Mouse (Mus musculus): ENCODE results near the gene Hacd2. TPM values are rescaled to one million over a fixed set of nuclear protein-coding genes. Genes with fewer than 3 reads are reported as not detected.

The Hacd2 gene
- polyA plus RNA-seq, 1 experiment from 2014 or later = 49.1 TPM

DNA sequence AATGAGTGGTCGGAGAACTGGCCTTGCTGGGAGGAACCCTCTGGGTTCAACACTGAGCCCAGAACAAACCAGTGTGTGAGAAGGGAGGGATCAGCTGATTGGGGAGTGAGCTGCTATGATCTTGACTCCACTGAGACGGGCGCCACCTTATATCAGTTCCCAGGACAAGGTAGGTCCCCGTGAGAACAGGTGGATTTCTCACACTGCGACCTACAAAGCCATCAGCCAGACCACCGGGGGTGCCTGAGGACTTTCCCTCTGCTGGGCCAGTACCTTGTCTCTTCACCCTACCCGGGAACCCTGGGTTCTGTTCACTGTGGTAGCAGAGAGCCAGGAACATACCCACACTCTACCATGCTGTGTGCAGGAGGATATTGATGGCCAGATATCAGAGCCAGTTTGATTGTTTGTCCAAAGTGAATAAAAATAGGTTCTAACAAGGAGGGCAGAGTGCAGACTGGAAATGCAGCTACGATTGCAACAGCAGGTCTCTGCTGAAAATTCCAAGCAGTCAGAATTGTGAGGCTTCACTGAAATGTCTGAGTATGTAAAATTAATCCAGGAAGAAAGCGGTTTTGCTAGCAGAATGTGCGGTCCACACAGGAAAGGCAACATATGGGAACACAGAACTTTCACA, 28.4 kb upstream of the Hacd2 start:
- Histone ChIP-seq H3K27me3 (replicated peaks) (no peaks in the 10 kb centered on the region), H3K4me2 (no peak overlapping the region), H3K4me1 (peaks cover 13% of the 10 kb centered on the region), H3K4me3 (replicated peaks) (no peak overlapping the region), H3K36me3 (no peaks in the 10 kb centered on the region), H3K27ac (replicated peaks) (no peak overlapping the region), H3K9me3 (replicated peaks) (no peaks in the 10 kb centered on the region), H3K9ac (replicated peaks) (no peak overlapping the region)
- ATAC-seq (ENCODE audit: low FRiP score) = no peak
- 89% methylated on average over 10 of the region's 10 CpGs for WGBS

DNA sequence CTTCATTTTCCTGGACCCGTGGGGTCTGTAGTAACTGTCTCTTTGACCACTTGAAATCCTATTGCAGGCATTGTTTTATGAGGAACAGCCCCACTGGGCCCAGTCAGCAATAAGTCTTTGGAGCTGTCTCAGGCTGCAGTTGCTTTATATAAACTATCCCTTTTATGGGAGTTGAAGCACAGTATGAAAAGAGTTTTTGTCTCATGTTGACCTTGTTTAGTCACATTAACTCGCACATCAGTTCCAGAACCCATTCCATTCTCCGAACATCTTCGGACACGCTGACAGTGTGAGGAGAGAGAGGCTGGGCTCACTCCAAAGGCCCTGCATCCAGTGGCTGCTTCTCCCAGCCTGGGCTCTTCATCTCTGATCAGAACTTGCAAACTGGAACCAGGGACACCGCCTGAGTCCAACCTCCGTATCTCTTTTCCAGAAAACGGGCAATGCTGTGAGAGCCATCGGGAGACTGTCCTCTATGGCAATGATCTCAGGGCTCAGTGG, 27.5 kb upstream of the Hacd2 start:
- Histone ChIP-seq H3K9ac (replicated peaks) (no peak overlapping the region), H3K27ac (replicated peaks) (no peak overlapping the region), H3K36me3 (no peaks in the 10 kb centered on the region), H3K4me1 (peaks cover 13% of the 10 kb centered on the region), H3K9me3 (replicated peaks) (no peaks in the 10 kb centered on the region), H3K4me3 (replicated peaks) (no peak overlapping the region), H3K4me2 (no peak overlapping the region), H3K27me3 (replicated peaks) (no peaks in the 10 kb centered on the region)
- WGBS = 45% methylated on average over 9 of the region's 9 CpGs
- ATAC-seq (ENCODE audit: low FRiP score) = no peak

DNA sequence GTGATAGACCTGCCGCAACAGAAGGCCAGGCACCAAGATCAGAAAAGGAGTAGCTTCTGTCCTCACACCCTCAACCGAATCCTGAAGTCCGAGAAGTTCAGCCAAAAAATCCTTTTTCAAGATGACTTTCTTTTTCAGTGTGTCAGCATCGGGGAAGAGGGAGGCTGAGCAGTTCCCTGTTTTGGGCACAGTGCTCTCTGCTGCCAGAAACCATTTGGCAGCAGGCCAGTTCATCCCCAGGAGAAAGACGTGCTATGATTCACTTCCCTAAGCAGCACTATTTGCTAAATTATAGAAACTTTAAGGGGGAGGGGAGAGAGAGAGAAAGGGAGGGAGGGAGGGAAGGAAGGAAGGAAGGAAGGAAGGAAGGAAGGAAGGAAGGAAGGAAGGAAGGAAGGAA, 26.1 kb upstream of the Hacd2 start:
- WGBS = 56% methylated on average over 5 of the region's 5 CpGs
- Histone ChIP-seq H3K27me3 (replicated peaks) (no peaks in the 10 kb centered on the region), H3K36me3 (no peaks in the 10 kb centered on the region), H3K27ac (replicated peaks) (no peak overlapping the region), H3K4me3 (replicated peaks) (no peak overlapping the region), H3K4me1 (peaks cover 25% of the 10 kb centered on the region), H3K9ac (replicated peaks) (no peak overlapping the region), H3K9me3 (replicated peaks) (no peaks in the 10 kb centered on the region), H3K4me2 (no peak overlapping the region)
- ATAC-seq (ENCODE audit: low FRiP score) = no peak

DNA sequence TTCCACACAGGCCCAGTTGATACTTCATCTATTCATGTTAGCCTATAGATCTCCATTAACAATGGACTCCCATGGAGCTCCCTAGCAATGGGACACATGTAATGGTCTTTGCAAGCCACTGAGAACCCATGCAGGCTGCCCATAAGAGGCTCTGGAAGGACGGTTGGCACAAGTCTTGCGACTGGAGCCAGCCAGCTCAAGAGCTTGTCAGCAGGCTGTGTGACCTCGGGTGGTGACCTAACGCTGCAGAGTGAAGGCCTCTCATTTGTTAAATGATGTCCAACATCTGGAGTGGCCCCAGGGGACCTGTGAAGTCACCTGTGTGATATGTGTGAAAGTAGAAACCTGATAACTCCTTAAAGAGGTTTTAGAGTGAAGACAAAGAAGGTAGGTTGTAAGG, 25.2 kb upstream of the Hacd2 start:
- Histone ChIP-seq H3K36me3 (no peaks in the 10 kb centered on the region), H3K9me3 (replicated peaks) (no peaks in the 10 kb centered on the region), H3K4me3 (replicated peaks) (no peak overlapping the region), H3K27me3 (replicated peaks) (no peaks in the 10 kb centered on the region), H3K4me2 (no peak overlapping the region), H3K9ac (replicated peaks) (no peak overlapping the region), H3K27ac (replicated peaks) (no peak overlapping the region), H3K4me1 (peaks cover 27% of the 10 kb centered on the region)
- WGBS = 64% methylated on average over 4 of the region's 4 CpGs
- no peak for ATAC-seq (ENCODE audit: low FRiP score)

DNA sequence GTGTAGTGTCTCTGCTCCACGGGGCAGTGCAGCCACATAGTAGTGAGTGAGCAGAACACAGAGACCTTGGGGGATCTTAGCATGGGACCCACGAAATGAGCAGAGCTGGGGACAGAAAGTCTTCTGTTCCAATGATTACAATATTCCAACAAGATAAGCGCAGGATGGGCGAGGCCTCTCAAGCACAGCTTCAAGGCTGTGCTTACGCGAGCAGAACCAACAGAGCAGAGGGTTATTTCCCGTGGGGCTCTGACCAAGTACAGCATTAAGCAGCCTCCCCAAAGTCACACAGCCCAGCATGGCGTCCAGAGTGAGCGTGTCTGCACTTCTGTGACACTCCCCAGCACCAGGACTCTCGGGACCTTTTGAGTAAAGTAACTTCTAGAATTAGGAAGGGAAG, 24.7 kb upstream of the Hacd2 start:
- no peak for ATAC-seq (ENCODE audit: low FRiP score)
- H3K4me3 ChIP-seq (replicated peaks) = no peak overlapping the region
- no peak overlapping the region for H3K27ac ChIP-seq (replicated peaks)
- WGBS = 81% methylated on average over 10 of the region's 10 CpGs
- peaks cover 27% of the 10 kb centered on the region for H3K4me1 ChIP-seq
- no peak overlapping the region for H3K4me2 ChIP-seq
- no peaks in the 10 kb centered on the region for H3K36me3 ChIP-seq
- no peak overlapping the region for H3K9ac ChIP-seq (replicated peaks)
- H3K27me3 ChIP-seq (replicated peaks) = no peaks in the 10 kb centered on the region
- no peaks in the 10 kb centered on the region for H3K9me3 ChIP-seq (replicated peaks)

DNA sequence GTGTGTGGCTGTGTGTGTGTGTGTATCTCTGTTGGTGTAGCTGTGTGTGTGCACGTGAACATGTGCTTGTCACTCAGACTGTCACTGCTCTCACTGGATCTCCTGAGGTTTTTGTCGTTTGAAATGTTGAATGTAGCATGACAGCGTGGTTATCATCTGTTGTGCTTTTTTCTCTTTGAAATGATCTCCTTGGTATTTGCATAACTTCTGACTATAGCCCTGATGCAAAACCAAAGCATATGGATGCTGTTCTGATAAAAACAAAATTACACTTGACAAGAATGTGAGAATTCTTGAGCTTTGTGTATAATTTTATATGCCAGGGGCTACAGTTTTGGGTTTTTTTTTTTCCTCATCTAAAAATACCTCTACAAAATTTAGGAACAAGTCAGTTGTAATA, 23.2 kb upstream of the Hacd2 start:
- Histone ChIP-seq H3K4me3 (replicated peaks) (no peak overlapping the region), H3K36me3 (no peaks in the 10 kb centered on the region), H3K4me1 (peaks cover 27% of the 10 kb centered on the region), H3K9me3 (replicated peaks) (no peaks in the 10 kb centered on the region), H3K4me2 (no peak overlapping the region), H3K9ac (replicated peaks) (no peak overlapping the region), H3K27ac (replicated peaks) (no peak overlapping the region), H3K27me3 (replicated peaks) (no peaks in the 10 kb centered on the region)
- WGBS = 77% methylated on average over 3 of the region's 3 CpGs
- no peak for ATAC-seq (ENCODE audit: low FRiP score)

DNA sequence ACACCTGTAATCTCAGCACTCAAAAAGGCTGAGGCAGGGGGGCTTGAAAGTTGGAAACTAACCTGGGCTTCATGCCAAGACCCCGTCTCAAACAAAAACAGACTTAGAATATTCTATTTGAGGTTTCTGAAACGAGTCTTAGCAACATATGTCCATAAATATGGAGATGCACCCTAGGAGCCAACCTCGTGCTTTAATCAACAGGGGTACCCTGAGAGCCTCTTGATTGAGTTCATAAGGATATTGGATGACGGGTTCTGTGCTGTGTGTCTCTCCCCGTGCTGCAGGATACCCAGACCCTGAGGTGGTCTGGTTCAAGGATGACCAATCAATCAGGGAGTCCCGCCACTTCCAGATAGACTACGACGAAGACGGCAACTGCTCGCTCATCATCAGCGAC, 22.2 kb upstream of the Hacd2 start:
- peak overlapping the region; percentile 48 for H3K4me2 ChIP-seq
- H3K9ac ChIP-seq (replicated peaks) = no peak overlapping the region
- peaks cover 19% of the 10 kb centered on the region for H3K4me1 ChIP-seq
- no peaks in the 10 kb centered on the region for H3K9me3 ChIP-seq (replicated peaks)
- H3K27me3 ChIP-seq (replicated peaks) = no peaks in the 10 kb centered on the region
- 38% methylated on average over 11 of the region's 11 CpGs for WGBS
- no peak overlapping the region for H3K4me3 ChIP-seq (replicated peaks)
- H3K27ac ChIP-seq (replicated peaks) = no peak overlapping the region
- no peaks in the 10 kb centered on the region for H3K36me3 ChIP-seq
- ATAC-seq (ENCODE audit: low FRiP score) = no peak

DNA sequence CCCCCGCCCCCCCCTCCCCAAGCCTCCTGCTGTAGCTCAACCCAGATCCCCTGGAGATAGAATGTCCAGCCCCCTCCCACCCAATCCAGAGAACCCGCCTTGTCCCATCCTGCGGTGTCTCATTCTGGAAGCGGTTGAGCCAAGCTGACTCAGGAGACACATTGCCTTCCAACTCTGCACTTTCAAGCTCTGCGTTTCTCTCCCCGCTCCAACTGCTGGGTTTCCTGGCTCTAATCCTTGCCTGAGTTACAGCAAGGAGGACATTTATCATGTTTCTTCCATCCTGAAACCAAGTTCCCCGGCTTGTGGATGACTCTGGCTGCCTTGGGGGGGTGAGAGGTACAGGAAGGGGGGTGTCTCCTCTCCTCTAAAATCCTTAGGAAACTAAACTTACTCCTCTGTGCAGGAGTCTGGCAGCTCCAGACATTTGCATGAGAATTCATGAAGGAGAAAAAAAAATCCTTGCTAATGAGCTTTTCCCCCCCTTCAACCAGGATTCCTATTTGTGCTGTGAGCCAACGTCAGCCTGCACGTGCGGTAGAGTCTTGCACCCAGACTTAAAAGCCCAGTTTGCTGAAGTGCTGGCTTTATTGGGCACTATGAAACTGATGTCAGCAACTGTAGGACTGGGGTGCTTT, 21.2 kb upstream of the Hacd2 start:
- Histone ChIP-seq H3K4me1 (peaks cover 19% of the 10 kb centered on the region), H3K36me3 (no peaks in the 10 kb centered on the region), H3K9me3 (replicated peaks) (no peaks in the 10 kb centered on the region), H3K27ac (replicated peaks) (no peak overlapping the region), H3K27me3 (replicated peaks) (no peaks in the 10 kb centered on the region), H3K4me3 (replicated peaks) (peak overlapping the region; percentile 10; the same call in 1 of the 2 replicates), H3K4me2 (peak overlapping the region; percentile 48), H3K9ac (replicated peaks) (no peak overlapping the region)
- WGBS = 4% methylated on average over 10 of the region's 10 CpGs
- no peak for ATAC-seq (ENCODE audit: low FRiP score)

DNA sequence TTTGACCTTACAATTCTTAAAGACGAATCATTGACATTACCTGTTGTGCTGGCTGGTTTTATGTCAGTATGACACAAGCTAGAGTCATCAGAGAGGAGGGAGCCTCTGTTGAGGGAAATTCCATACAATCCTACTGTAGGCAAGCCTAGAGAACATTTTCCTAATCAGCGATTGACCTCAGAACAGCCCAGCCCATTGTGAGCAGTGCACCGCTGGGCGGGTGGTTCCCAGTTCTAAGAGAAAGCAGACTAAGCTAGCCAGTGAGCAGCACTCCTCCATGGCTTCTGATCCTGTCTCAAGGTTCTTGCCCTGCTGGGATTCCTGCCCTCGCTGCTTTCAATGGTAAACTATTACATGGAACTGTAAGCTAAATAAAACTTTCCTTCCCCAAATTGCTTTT, 17.9 kb upstream of the Hacd2 start:
- Histone ChIP-seq H3K9ac (replicated peaks) (no peak overlapping the region), H3K4me1 (peaks cover 16% of the 10 kb centered on the region), H3K4me3 (replicated peaks) (no peak overlapping the region), H3K36me3 (no peaks in the 10 kb centered on the region), H3K27ac (replicated peaks) (no peak overlapping the region), H3K4me2 (no peak overlapping the region), H3K27me3 (replicated peaks) (no peaks in the 10 kb centered on the region), H3K9me3 (replicated peaks) (no peaks in the 10 kb centered on the region)
- whole genome bisulfite sequencing = 79% methylated on average over 5 of the region's 5 CpGs
- ATAC-seq (ENCODE audit: low FRiP score) = no peak

DNA sequence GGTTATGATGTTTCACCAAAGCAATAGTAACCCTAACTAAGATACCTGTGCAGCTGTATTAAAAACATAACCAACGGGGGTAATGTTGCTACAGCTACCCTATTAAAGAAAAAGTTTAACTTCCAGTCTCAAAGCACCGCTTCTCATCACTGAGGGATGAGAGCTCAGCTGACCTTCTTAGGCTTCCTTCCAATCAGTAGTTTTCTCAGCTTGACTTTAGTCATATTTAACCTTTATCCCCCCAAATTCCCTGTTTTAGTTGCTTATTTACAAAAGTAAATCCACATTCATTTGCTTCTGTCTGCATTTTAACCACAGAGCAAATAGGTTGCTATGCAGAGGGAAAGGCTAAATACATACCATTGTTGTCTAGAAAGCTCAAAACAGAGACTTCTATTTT, 17.5 kb upstream of the Hacd2 start:
- no peaks in the 10 kb centered on the region for H3K27me3 ChIP-seq (replicated peaks)
- peaks cover 16% of the 10 kb centered on the region for H3K4me1 ChIP-seq
- 91% methylated on average over 2 of the region's 2 CpGs for WGBS
- no peaks in the 10 kb centered on the region for H3K36me3 ChIP-seq
- H3K4me2 ChIP-seq = no peak overlapping the region
- H3K9ac ChIP-seq (replicated peaks) = no peak overlapping the region
- no peak overlapping the region for H3K4me3 ChIP-seq (replicated peaks)
- no peaks in the 10 kb centered on the region for H3K9me3 ChIP-seq (replicated peaks)
- no peak overlapping the region for H3K27ac ChIP-seq (replicated peaks)
- ATAC-seq (ENCODE audit: low FRiP score) = no peak

DNA sequence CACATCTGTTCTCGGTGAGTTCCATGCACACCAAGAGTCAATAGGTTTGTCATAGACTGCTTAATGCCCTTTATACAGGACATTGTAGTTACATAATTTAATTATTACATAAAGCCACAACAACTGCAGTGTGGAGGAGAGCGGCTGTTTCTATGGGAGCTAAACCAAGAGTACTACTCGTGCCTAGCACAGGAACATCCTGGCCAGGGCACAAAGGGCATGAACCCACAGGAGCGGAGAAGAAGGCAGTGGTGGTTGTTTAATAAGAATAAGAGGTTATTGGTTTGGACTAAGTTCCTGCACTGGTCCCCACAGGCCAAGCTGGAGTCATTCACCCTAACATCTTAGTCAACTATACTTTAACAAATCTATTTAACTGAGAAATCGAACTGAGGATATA, 16.0 kb upstream of the Hacd2 start:
- Histone ChIP-seq H3K4me3 (replicated peaks) (no peak overlapping the region), H3K27ac (replicated peaks) (no peak overlapping the region), H3K36me3 (no peaks in the 10 kb centered on the region), H3K9me3 (replicated peaks) (no peaks in the 10 kb centered on the region), H3K27me3 (replicated peaks) (no peaks in the 10 kb centered on the region), H3K4me1 (peaks cover 3% of the 10 kb centered on the region), H3K9ac (replicated peaks) (no peak overlapping the region), H3K4me2 (no peak overlapping the region)
- no peak for ATAC-seq (ENCODE audit: low FRiP score)
- 94% methylated on average over 5 of the region's 5 CpGs for WGBS

DNA sequence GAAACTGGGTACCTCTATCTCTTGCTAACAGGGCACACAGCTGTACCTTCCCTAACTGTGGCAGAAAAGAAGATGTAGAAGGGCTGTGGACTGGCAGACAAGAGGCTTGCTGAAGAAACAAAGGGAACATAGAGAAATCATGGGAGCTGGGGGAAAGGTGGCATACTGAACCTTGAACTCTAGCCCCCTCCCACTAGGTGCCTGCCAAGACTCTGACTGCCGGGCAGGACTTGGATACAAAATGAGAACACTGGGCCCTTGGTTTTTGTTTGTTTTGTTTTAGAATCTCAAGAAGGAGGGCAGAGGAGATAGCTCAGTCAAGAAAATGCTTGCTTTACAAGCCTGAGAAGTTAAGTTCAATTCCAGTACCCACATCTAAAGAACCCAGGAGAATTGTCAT, 14.9 kb upstream of the Hacd2 start:
- H3K9me3 ChIP-seq (replicated peaks) = no peaks in the 10 kb centered on the region
- H3K36me3 ChIP-seq = no peaks in the 10 kb centered on the region
- H3K4me3 ChIP-seq (replicated peaks) = no peak overlapping the region
- no peak for ATAC-seq (ENCODE audit: low FRiP score)
- no peak overlapping the region for H3K4me2 ChIP-seq
- WGBS = 64% methylated on average over 1 of the region's 1 CpGs
- H3K9ac ChIP-seq (replicated peaks) = no peak overlapping the region
- no peak overlapping the region for H3K27ac ChIP-seq (replicated peaks)
- H3K27me3 ChIP-seq (replicated peaks) = no peaks in the 10 kb centered on the region
- H3K4me1 ChIP-seq = no peaks in the 10 kb centered on the region
